Mouse (Mus musculus): ENCODE measurements around the gene Scyl2. TPM values are rescaled to one million over a fixed set of nuclear protein-coding genes. Genes with fewer than 3 reads are reported as not detected.

Scyl2 gene
- polyA plus RNA-seq, 1 experiment from 2014 or later: 16.3 TPM

GRCm38 (mm10) chr10:89631831-89632230 is 54.3 kb downstream of the Scyl2 start:
- H3K4me1 ChIP-seq (ENCODE audit: control insufficient read depth, insufficient read depth, low read length): no peaks in the 10 kb centered on the region
- no peak overlapping the region for H3K4me2 ChIP-seq (ENCODE audit: low read depth, low read length)
- no peak overlapping the region for H3K27ac ChIP-seq (ENCODE audit: low read depth, low read length)
- no peak for ATAC-seq (ENCODE audit: low read depth)
- H3K4me3 ChIP-seq (ENCODE audit: low read depth, low read length): no peak overlapping the region
- H3K9me3 ChIP-seq (ENCODE audit: control insufficient read depth, low read length): no peaks in the 10 kb centered on the region
- no peaks in the 10 kb centered on the region for H3K36me3 ChIP-seq (ENCODE audit: control insufficient read depth, insufficient read depth, low read length)
- 78% methylated on average over 5 of the region's 5 CpGs for WGBS
- H3K9ac ChIP-seq (replicated peaks; ENCODE audit: low read depth, low read length): no peak overlapping the region
- H3K27me3 ChIP-seq (ENCODE audit: control insufficient read depth, insufficient read depth, low read length): no peaks in the 10 kb centered on the region

- Histone ChIP-seq H3K27me3 (ENCODE audit: control insufficient read depth, insufficient read depth, low read length) (no peaks in the 10 kb centered on the region), H3K4me2 (ENCODE audit: low read depth, low read length) (no peak overlapping the region), H3K27ac (ENCODE audit: low read depth, low read length) (no peak overlapping the region), H3K9me3 (ENCODE audit: control insufficient read depth, low read length) (no peaks in the 10 kb centered on the region), H3K4me1 (ENCODE audit: control insufficient read depth, insufficient read depth, low read length) (no peaks in the 10 kb centered on the region), H3K36me3 (ENCODE audit: control insufficient read depth, insufficient read depth, low read length) (no peaks in the 10 kb centered on the region), H3K4me3 (ENCODE audit: low read depth, low read length) (no peak overlapping the region), H3K9ac (replicated peaks; ENCODE audit: low read depth, low read length) (no peak overlapping the region)
- peak; percentile 32; the same call in 1 of the 2 replicates for ATAC-seq (ENCODE audit: low read depth)
- WGBS: 96% methylated on average over 1 of the region's 1 CpGs
Measured at GRCm38 (mm10) chr10:89630564-89630963, 55.5 kb downstream of the Scyl2 start.

GRCm38 (mm10) chr10:89630052-89630451 is 56.0 kb downstream of the Scyl2 start:
- 34% methylated on average over 3 of the region's 3 CpGs for WGBS

GRCm38 (mm10) chr10:89626714-89627113 is 59.4 kb downstream of the Scyl2 start:
- Histone ChIP-seq H3K9ac (replicated peaks; ENCODE audit: low read depth, low read length) (no peak overlapping the region), H3K4me1 (ENCODE audit: control insufficient read depth, insufficient read depth, low read length) (no peaks in the 10 kb centered on the region), H3K36me3 (ENCODE audit: control insufficient read depth, insufficient read depth, low read length) (no peaks in the 10 kb centered on the region), H3K4me3 (ENCODE audit: low read depth, low read length) (no peak overlapping the region), H3K27me3 (ENCODE audit: control insufficient read depth, insufficient read depth, low read length) (no peaks in the 10 kb centered on the region), H3K9me3 (ENCODE audit: control insufficient read depth, low read length) (no peaks in the 10 kb centered on the region), H3K27ac (ENCODE audit: low read depth, low read length) (no peak overlapping the region), H3K4me2 (ENCODE audit: low read depth, low read length) (no peak overlapping the region)
- ATAC-seq (ENCODE audit: low read depth): no peak
- WGBS: 89% methylated on average over 2 of the region's 2 CpGs

More at GRCm38 (mm10) chr10:89630052-89630451, 56.0 kb downstream of the Scyl2 start:
- Histone ChIP-seq H3K4me1 (ENCODE audit: control insufficient read depth, insufficient read depth, low read length) (no peaks in the 10 kb centered on the region), H3K4me2 (ENCODE audit: low read depth, low read length) (no peak overlapping the region), H3K27me3 (ENCODE audit: control insufficient read depth, insufficient read depth, low read length) (no peaks in the 10 kb centered on the region), H3K9ac (replicated peaks; ENCODE audit: low read depth, low read length) (no peak overlapping the region), H3K27ac (ENCODE audit: low read depth, low read length) (no peak overlapping the region), H3K36me3 (ENCODE audit: control insufficient read depth, insufficient read depth, low read length) (no peaks in the 10 kb centered on the region), H3K9me3 (ENCODE audit: control insufficient read depth, low read length) (no peaks in the 10 kb centered on the region), H3K4me3 (ENCODE audit: low read depth, low read length) (no peak overlapping the region)
- ATAC-seq (ENCODE audit: low read depth): peak; percentile 78

- no peak overlapping the region for H3K4me3 ChIP-seq (ENCODE audit: low read depth, low read length)
- no peak for ATAC-seq (ENCODE audit: low read depth)
- no peak overlapping the region for H3K4me2 ChIP-seq (ENCODE audit: low read depth, low read length)
- H3K9me3 ChIP-seq (ENCODE audit: control insufficient read depth, low read length): no peaks in the 10 kb centered on the region
- H3K27me3 ChIP-seq (ENCODE audit: control insufficient read depth, insufficient read depth, low read length): no peaks in the 10 kb centered on the region
- H3K9ac ChIP-seq (replicated peaks; ENCODE audit: low read depth, low read length): no peak overlapping the region
- H3K4me1 ChIP-seq (ENCODE audit: control insufficient read depth, insufficient read depth, low read length): no peaks in the 10 kb centered on the region
- no peaks in the 10 kb centered on the region for H3K36me3 ChIP-seq (ENCODE audit: control insufficient read depth, insufficient read depth, low read length)
- 79% methylated on average over 2 of the region's 2 CpGs for WGBS
- no peak overlapping the region for H3K27ac ChIP-seq (ENCODE audit: low read depth, low read length)
Measured at GRCm38 (mm10) chr10:89624196-89624595, 61.9 kb downstream of the Scyl2 start.

GRCm38 (mm10) chr10:89621129-89621528 is 65.0 kb downstream of the Scyl2 start, which contains the start of gene Slc17a8:
Gene Slc17a8, minus strand, starts transcription at chr10:89621253.
- no peaks in the 10 kb centered on the region for H3K9me3 ChIP-seq (ENCODE audit: control insufficient read depth, low read length)
- no peak within 1 kb of the TSS for H3K4me3 ChIP-seq (ENCODE audit: low read depth, low read length)
- no peaks in the 10 kb centered on the region for H3K36me3 ChIP-seq (ENCODE audit: control insufficient read depth, insufficient read depth, low read length)
- no peak for ATAC-seq (ENCODE audit: low read depth)
- H3K27me3 ChIP-seq (ENCODE audit: control insufficient read depth, insufficient read depth, low read length): no peaks in the 10 kb centered on the region
- H3K4me2 ChIP-seq (ENCODE audit: low read depth, low read length): no peak within 1 kb of the TSS
- H3K9ac ChIP-seq (replicated peaks; ENCODE audit: low read depth, low read length): no peak within 1 kb of the TSS
- 24% methylated on average over 7 of the region's 7 CpGs for WGBS
- H3K4me1 ChIP-seq (ENCODE audit: control insufficient read depth, insufficient read depth, low read length): no peaks in the 10 kb centered on the region
- H3K27ac ChIP-seq (ENCODE audit: low read depth, low read length): no peak within 1 kb of the TSS

- H3K9ac ChIP-seq (replicated peaks; ENCODE audit: low read depth, low read length): no peak overlapping the region
- WGBS: 85% methylated on average over 5 of the region's 5 CpGs
- no peak for ATAC-seq (ENCODE audit: low read depth)
- H3K4me3 ChIP-seq (ENCODE audit: low read depth, low read length): no peak overlapping the region
- no peak overlapping the region for H3K27ac ChIP-seq (ENCODE audit: low read depth, low read length)
- H3K36me3 ChIP-seq (ENCODE audit: control insufficient read depth, insufficient read depth, low read length): no peaks in the 10 kb centered on the region
- H3K4me2 ChIP-seq (ENCODE audit: low read depth, low read length): no peak overlapping the region
- H3K4me1 ChIP-seq (ENCODE audit: control insufficient read depth, insufficient read depth, low read length): no peaks in the 10 kb centered on the region
- no peaks in the 10 kb centered on the region for H3K27me3 ChIP-seq (ENCODE audit: control insufficient read depth, insufficient read depth, low read length)
- no peaks in the 10 kb centered on the region for H3K9me3 ChIP-seq (ENCODE audit: control insufficient read depth, low read length)
Measured at GRCm38 (mm10) chr10:89599311-89599710, 86.8 kb downstream of the Scyl2 start.

GRCm38 (mm10) chr10:89597275-89597674 is 88.8 kb downstream of the Scyl2 start:
- Histone ChIP-seq H3K27ac (ENCODE audit: low read depth, low read length) (no peak overlapping the region), H3K4me3 (ENCODE audit: low read depth, low read length) (no peak overlapping the region), H3K27me3 (ENCODE audit: control insufficient read depth, insufficient read depth, low read length) (no peaks in the 10 kb centered on the region), H3K9me3 (ENCODE audit: control insufficient read depth, low read length) (no peaks in the 10 kb centered on the region), H3K36me3 (ENCODE audit: control insufficient read depth, insufficient read depth, low read length) (no peaks in the 10 kb centered on the region), H3K4me2 (ENCODE audit: low read depth, low read length) (no peak overlapping the region), H3K9ac (replicated peaks; ENCODE audit: low read depth, low read length) (no peak overlapping the region), H3K4me1 (ENCODE audit: control insufficient read depth, insufficient read depth, low read length) (no peaks in the 10 kb centered on the region)
- ATAC-seq (ENCODE audit: low read depth): no peak
- WGBS: 85% methylated on average over 4 of the region's 4 CpGs

GRCm38 (mm10) chr10:89595935-89596334 is 90.2 kb downstream of the Scyl2 start:
- H3K4me1 ChIP-seq (ENCODE audit: control insufficient read depth, insufficient read depth, low read length): no peaks in the 10 kb centered on the region
- no peak overlapping the region for H3K4me2 ChIP-seq (ENCODE audit: low read depth, low read length)
- 84% methylated on average over 5 of the region's 5 CpGs for WGBS
- no peaks in the 10 kb centered on the region for H3K9me3 ChIP-seq (ENCODE audit: control insufficient read depth, low read length)
- H3K27ac ChIP-seq (ENCODE audit: low read depth, low read length): no peak overlapping the region
- H3K27me3 ChIP-seq (ENCODE audit: control insufficient read depth, insufficient read depth, low read length): no peaks in the 10 kb centered on the region
- H3K4me3 ChIP-seq (ENCODE audit: low read depth, low read length): no peak overlapping the region
- H3K36me3 ChIP-seq (ENCODE audit: control insufficient read depth, insufficient read depth, low read length): no peaks in the 10 kb centered on the region
- no peak overlapping the region for H3K9ac ChIP-seq (replicated peaks; ENCODE audit: low read depth, low read length)
- ATAC-seq (ENCODE audit: low read depth): no peak

All from neural tube, embryonic 14.5 days (tissue).